Mouse (Mus musculus) heart, adult 2 months (tissue): ENCODE data around the gene Zfp467. TPM values are rescaled to one million over a fixed set of nuclear protein-coding genes. Genes with fewer than 3 reads are reported as not detected.

ENCODE experiments used
- DNase-seq, 2 experiments: peaks; one replicate each; pipeline ENCODE4 v3.0.0; 2021
- H3K27ac ChIP-seq: fragments of 200-600 bp; 2 replicates; pipeline ENCODE4 v1.8.1; 2022
- H3K27me3 ChIP-seq: fragments of 200-500 bp; 2 replicates; pipeline ENCODE4 v1.6.1; 2012; ENCODE audit warnings: mild to moderate bottlenecking, low read length, inconsistent platforms, mixed read lengths; ENCODE audit not compliant: control insufficient read depth, insufficient read depth
- H3K36me3 ChIP-seq: fragments of 200-500 bp; 2 replicates; pipeline ENCODE4 v1.6.1; 2012; ENCODE audit warnings: low read length, inconsistent platforms; ENCODE audit not compliant: control insufficient read depth, insufficient read depth
- H3K4me1 ChIP-seq: fragments of 200-500 bp; 2 replicates; pipeline ENCODE4 v1.6.1; 2011; ENCODE audit warnings: low read length; ENCODE audit not compliant: control insufficient read depth, insufficient read depth
- H3K4me3 ChIP-seq: fragments of 200-600 bp; 2 replicates; pipeline ENCODE4 v1.8.1; 2022
- H3K79me2 ChIP-seq: fragments of 200-500 bp; replicated peaks from 2 replicates; pipeline ENCODE4 v1.6.1; 2012; ENCODE audit warnings: mild to moderate bottlenecking, inconsistent platforms, low read length, moderate library complexity, mixed read lengths; ENCODE audit not compliant: control insufficient read depth, insufficient read depth
- H3K9ac ChIP-seq: fragments of 200-500 bp; 2 replicates; pipeline ENCODE4 v1.6.1; 2012; ENCODE audit warnings: low read depth, mild to moderate bottlenecking, control low read depth, inconsistent platforms, low read length, mixed read lengths
- CTCF ChIP-seq: fragments of 200-600 bp; IDR thresholded peaks from 2 replicates; pipeline ENCODE4 v1.8.1; 2022; ENCODE audit warnings: antibody characterized with exemption, mild to moderate bottlenecking, moderate library complexity
- EP300 ChIP-seq: fragments of 200-500 bp; IDR thresholded peaks from 2 replicates; pipeline ENCODE4 v1.6.1; 2011; ENCODE audit warnings: low read depth, low read length, control low read depth; ENCODE audit not compliant: insufficient read depth
- POLR2A ChIP-seq: fragments of 200-500 bp; IDR thresholded peaks from 2 replicates; pipeline ENCODE4 v1.6.1; 2011; ENCODE audit warnings: mild to moderate bottlenecking, low read depth, low read length, control low read depth; ENCODE audit not compliant: insufficient read depth
- WGBS: fragments of 180-500 bp; shearing (Covaris S2); methylation state at CpG from one replicate; pipeline ENCODE4 v1.1.7; 2018; 5-methylcytosine and 5-hydroxymethylcytosine counted together
- intact Hi-C: fragments of 180-260 bp; cut with DNase I; formaldehyde crosslinking; loops from one replicate; pipeline ENCODE4 v1.15.1; 2025
- polyA plus RNA-seq: library from polyadenylated mRNA; depleted of rRNA; stranded (reverse); fragments of >200 nt; gene quantifications from 2 replicates; pipeline ENCODE4 v1.2.3, GENCODE M21; 2012
- total RNA-seq, 2 experiments: library from RNA; stranded (reverse); gene quantifications; 2 replicates each; pipeline ENCODE4 v1.2.3; 2021

Gene Zfp467
- total and polyA plus RNA-seq, 3 experiments, result 9.7 to 13.0 (median 11.8) TPM

DNA sequence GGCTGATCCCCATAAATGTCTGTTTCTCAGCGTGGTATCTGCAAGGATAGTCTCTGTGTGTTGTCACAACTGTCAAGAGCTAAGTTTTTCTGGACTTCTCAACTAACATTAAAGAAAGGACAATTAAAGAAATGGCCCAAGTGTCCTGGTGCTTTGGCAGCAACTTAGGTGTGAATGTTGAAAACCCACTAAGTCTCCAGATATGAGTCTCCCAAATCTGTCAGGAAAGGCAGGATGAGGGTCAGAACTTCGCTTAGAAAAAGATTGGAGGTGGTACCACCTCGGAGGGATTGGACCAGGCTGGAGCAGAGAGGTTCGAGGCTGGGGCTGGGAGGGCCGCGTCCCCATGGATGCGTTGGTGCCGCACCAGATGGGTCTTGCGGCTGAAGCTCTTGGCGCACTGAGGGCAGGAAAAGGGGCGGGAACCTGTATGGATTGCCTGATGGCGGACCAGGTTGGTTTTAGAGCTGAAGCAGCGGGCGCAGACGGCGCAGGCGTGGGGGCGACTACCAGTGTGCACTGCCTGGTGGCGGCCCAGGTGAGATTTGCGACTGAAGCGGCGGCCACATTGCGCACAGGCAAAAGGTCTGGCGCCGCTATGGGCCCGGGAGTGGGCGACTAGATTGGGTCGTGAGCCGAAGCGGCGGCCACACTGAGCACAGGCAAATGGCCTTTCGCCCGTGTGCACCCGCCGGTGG lies 7.8 kb downstream of the Zfp467 start:
- intact Hi-C loops, result no loop called here
- no peak for DNase-seq
- no peaks in the 10 kb centered on the region for H3K79me2 ChIP-seq
- no peak for TF ChIP-seq POLR2A
- TF ChIP-seq EP300, result no peak
- no peak for TF ChIP-seq CTCF
- peaks cover 3% of the 10 kb centered on the region for H3K4me1 ChIP-seq
- H3K27me3 ChIP-seq, result no peaks in the 10 kb centered on the region
- H3K36me3 ChIP-seq, result no peaks in the 10 kb centered on the region
- H3K9ac ChIP-seq, result no peak overlapping the region
- H3K27ac ChIP-seq, result no peak overlapping the region
- H3K4me3 ChIP-seq, result no peak overlapping the region
- 87% methylated on average over 35 of the region's 35 CpGs for WGBS

DNA sequence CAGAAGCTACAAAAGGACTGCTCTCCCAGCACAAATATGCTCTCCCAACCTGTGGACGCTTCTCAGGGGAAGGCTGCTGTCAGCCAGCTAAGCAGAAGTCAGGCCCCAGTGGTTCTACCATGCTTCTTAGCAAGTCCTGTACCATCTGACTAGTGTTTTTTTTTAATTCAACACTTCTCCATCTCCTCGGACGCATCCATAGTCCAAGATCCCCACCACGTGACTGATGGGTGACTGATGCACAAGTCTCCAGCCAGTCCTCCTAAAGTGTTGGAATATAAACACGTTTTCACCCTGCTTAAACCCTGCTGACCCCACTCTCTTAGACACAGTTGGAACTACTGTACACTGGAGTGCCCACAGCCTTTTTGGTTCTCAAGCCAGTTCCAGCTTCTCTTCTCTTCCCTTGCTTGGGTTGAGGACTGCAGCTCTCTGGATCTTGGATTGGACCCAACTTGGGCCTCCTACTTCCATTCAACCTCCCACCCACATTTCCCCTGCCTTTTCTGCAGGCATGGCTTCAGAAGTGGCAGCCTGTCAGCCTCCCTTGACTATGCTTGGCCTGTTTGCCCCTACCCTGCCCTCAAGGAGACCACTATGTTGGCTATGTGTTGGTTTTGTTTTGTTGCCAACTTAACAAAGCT lies 9.8 kb downstream of the Zfp467 start:
- Histone ChIP-seq H3K4me1 (peaks cover 3% of the 10 kb centered on the region), H3K79me2 (no peaks in the 10 kb centered on the region)
- intact Hi-C loops, result no loop called here

GRCm38 (mm10) chr6:48435111-48435510 lies 10.5 kb downstream of the Zfp467 start:
- Histone ChIP-seq H3K9ac (no peak overlapping the region), H3K4me1 (peaks cover 3% of the 10 kb centered on the region), H3K4me3 (no peak overlapping the region), H3K27ac (no peak overlapping the region), H3K27me3 (no peaks in the 10 kb centered on the region), H3K79me2 (no peaks in the 10 kb centered on the region), H3K36me3 (no peaks in the 10 kb centered on the region)
- no peak for DNase-seq
- TF ChIP-seq CTCF, result no peak
- no peak for TF ChIP-seq EP300
- TF ChIP-seq POLR2A, result no peak
- intact Hi-C loops, result no loop called here
- WGBS, result 40% methylated on average over 5 of the region's 5 CpGs

More for the DNA sequence above, 9.8 kb downstream of the Zfp467 start:
- TF ChIP-seq POLR2A (no peak), EP300 (no peak), CTCF (no peak)
- DNase-seq, result no peak
- WGBS, result 72% methylated on average over 5 of the region's 5 CpGs
- no peak overlapping the region for H3K27ac ChIP-seq
- H3K27me3 ChIP-seq, result no peaks in the 10 kb centered on the region
- H3K36me3 ChIP-seq, result no peaks in the 10 kb centered on the region
- H3K4me3 ChIP-seq, result no peak overlapping the region
- H3K9ac ChIP-seq, result no peak overlapping the region

DNA sequence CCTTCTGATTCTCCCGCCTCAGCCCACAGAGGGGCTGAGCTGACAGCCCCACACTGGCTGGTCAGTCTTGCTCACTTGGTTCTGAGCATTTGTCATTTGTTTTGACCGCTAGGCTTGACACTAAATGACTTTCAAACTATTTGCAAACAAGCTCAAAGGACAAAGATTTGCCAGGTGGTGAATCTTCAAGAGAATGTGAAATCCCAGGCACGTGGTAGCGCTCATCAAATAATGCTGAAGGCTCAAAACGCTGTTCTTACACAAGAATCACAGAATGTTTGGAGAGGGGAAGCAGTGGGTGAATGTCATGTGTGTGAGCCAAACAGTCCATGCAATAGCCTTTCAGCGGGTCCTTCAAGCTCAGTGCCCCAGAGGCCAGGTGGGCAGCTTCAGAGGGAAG lies 11.0 kb downstream of the Zfp467 start:
- Histone ChIP-seq H3K4me1 (peaks cover 3% of the 10 kb centered on the region), H3K27ac (no peak overlapping the region), H3K27me3 (no peaks in the 10 kb centered on the region), H3K36me3 (no peaks in the 10 kb centered on the region), H3K9ac (no peak overlapping the region), H3K79me2 (no peaks in the 10 kb centered on the region), H3K4me3 (no peak overlapping the region)
- intact Hi-C loops, result no loop called here
- TF ChIP-seq POLR2A (no peak), EP300 (no peak), CTCF (no peak)
- 77% methylated on average over 6 of the region's 6 CpGs for WGBS
- DNase-seq, result no peak

DNA sequence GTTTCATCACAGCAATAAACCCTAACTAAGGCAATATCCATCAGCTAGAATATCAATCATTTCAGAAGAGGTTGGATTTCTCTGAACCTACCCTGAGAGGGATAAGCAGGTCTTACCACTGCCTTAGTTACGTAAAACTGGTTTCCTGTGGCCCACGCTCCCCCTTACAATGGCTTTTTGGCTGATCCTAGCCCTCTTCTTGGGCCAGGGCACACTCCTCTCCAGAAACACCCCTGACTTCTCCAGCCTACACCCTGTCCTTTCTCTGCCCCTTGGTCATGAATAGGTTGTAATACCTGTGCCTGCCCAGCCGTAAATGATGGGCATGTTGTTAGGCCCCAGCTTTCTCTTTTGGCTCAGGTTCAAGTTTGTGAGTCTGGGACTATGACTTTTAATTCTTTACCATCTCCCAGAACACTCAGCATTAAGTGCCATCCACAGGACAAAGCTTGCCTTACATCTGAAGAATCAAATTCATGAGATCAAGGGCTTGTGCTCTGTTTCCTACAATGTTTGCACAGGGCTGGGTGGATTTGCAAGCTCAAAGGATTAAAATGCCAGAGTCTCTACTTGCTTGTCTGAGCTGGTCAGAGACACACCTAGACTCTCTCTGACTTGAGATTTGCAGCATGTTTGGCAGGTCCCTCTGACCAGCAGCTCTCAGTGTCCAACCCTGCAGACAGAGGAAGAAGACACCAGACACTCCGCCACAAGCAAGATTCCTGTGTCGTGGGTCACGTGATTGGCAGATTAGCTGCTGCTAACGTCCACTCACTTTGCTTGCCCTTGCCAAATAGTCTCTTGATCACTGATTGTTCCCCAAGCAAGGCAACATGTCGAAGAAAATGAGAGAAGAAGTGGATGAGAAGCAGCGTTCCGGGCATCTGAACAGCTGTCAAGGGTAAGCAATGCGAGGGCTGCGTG lies 12.5 kb downstream of the Zfp467 start:
- intact Hi-C loops, result no loop called here
- Histone ChIP-seq H3K79me2 (no peaks in the 10 kb centered on the region), H3K36me3 (no peaks in the 10 kb centered on the region), H3K4me3 (no peak overlapping the region), H3K4me1 (peaks cover 3% of the 10 kb centered on the region), H3K27me3 (no peaks in the 10 kb centered on the region), H3K9ac (no peak overlapping the region), H3K27ac (no peak overlapping the region)
- 34% methylated on average over 12 of the region's 12 CpGs for WGBS
- no peak for DNase-seq
- no peak for TF ChIP-seq CTCF
- TF ChIP-seq EP300, result no peak
- TF ChIP-seq POLR2A, result no peak

GRCm38 (mm10) chr6:48430748-48431147 lies 14.9 kb downstream of the Zfp467 start:
- no peaks in the 10 kb centered on the region for H3K27me3 ChIP-seq
- no peaks in the 10 kb centered on the region for H3K36me3 ChIP-seq
- no peak overlapping the region for H3K27ac ChIP-seq
- WGBS, result 77% methylated on average over 5 of the region's 5 CpGs
- intact Hi-C loops, result no loop called here
- no peak overlapping the region for H3K4me3 ChIP-seq
- H3K4me1 ChIP-seq, result peaks cover 3% of the 10 kb centered on the region
- TF ChIP-seq CTCF (no peak), EP300 (no peak), POLR2A (no peak)
- no peaks in the 10 kb centered on the region for H3K79me2 ChIP-seq
- H3K9ac ChIP-seq, result no peak overlapping the region
- DNase-seq, result no peak
